ENCODE assay signal across 7 mouse cellular contexts in the genomic region with DNA sequence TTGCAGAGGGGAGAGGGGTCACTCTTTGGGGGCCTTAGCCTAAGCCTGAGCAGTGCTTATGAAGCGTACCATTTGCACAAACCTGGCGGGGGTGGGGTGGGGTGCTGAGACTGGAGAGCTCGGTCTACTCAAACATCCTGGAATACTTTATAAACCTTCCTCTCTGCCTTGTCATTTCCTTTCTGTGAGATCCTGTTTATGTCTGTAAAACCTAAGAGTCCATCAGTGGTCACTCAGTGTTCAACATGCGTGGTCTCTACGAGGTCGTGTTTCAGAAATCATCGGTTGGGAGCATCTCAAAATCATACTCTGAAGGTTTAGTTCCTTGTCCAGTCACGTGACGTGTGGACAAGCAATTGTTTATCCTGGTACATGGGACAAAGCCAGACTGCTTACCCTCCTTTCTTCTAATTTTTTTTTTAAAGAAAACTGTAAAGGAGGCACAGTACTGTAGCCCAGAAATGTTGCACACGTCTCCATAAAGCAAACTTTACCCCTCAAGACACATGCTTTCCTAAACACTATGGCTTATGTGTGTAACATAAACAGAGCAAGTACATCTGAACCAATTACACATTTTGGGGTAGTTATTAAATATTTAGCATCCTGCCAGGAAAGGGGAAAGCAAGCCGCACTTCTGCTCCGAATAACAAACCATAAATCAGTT.
DNase-seq lines count a peak whose midpoint lies in the region; ATAC-seq and TF ChIP-seq lines count a peak whose summit lies in the region.

No protein-coding gene starts in this region.

- H3K4me3 ChIP-seq in E14TG2a.4 (replicated peaks; ENCODE audit: low read length) = peak overlapping the region; percentile 79

- DNase-seq in R1 (ENCODE audit: low read depth, low spot score) = peak; percentile 16
- DNase-seq in heart, adult 8-10 months (ENCODE audit: low spot score) = peak; percentile 53
- peak; percentile 13 to 44 for DNase-seq in kidney, postnatal 25 days
- no peak for DNase-seq in gastrocnemius, postnatal 36 days
- no peak for DNase-seq in adrenal gland, postnatal 4 days (ENCODE audit: low spot score in 2 of 2)

- intact Hi-C loops in gastrocnemius, postnatal 36 days (cut with DNase I) = no loop called here

- ATAC-seq in megakaryocyte progenitor cell, adult 5-6 weeks (replicated peaks; ENCODE audit: poor library complexity) = peak; percentile 27

- H3K4me1 ChIP-seq in E14TG2a.4 (replicated peaks; ENCODE audit: low read depth, low read length) = peaks cover 14% of the 10 kb centered on the region

- no peaks in the 10 kb centered on the region for H3K9me3 ChIP-seq in E14TG2a.4 (ENCODE audit: low read length)

- no peaks in the 10 kb centered on the region for H3K36me3 ChIP-seq in E14TG2a.4 (ENCODE audit: insufficient read depth, low read length)

- no peak for TF ChIP-seq CTCF in E14TG2a.4 (conservative IDR thresholded peaks at IDR 0.05; ENCODE audit: low read length)

- H3K27me3 ChIP-seq in E14TG2a.4 (ENCODE audit: insufficient read depth, low read length) = peaks cover 16% of the 10 kb centered on the region

Comparison
In these comparisons a context has a peak if more than half of its experiments do, and no peak if none do; other contexts are left out.
1. DNase-seq: peak in R1 (single experiment), heart, adult 8-10 months (single experiment) and kidney, postnatal 25 days (2 of 2); none in gastrocnemius, postnatal 36 days (0 of 2) and adrenal gland, postnatal 4 days (0 of 2).